Mouse (Mus musculus) left cerebral cortex, adult 18-20 months (tissue): ENCODE measurements around the gene Vipr2. TPM values are rescaled to one million over a fixed set of nuclear protein-coding genes. Genes with fewer than 3 reads are reported as not detected.
A peak's percentile ranks its signal among the peaks of the same experiment; 100 is the strongest.

Experiments
- DNase-seq, 2 experiments: peaks; one replicate each; pipeline ENCODE4 v3.0.0; 2021 to 2022; ENCODE audit warnings: low spot score in 2 of 2, mixed read lengths in 1 of 2
- long read RNA-seq, 2 experiments: library from polyadenylated mRNA; stranded (forward); transcript quantifications; one replicate each; pipeline ENCODE4 v2.0.0; 2021
- total RNA-seq, 2 experiments: library from RNA; stranded (reverse); gene quantifications; 2 replicates each; pipeline ENCODE4 v1.2.3; 2021

The Vipr2 gene
- 1 to 10 TPM; 1.0 to 1.3 TPM for total RNA-seq
- long read RNA-seq, experiment 1, partial matches to known transcripts: 0 of 4 reads
- long read RNA-seq, experiment 1, other reads (novel, unspliced or antisense): 2 of 4 reads
- long read RNA-seq, experiment 2, partial matches to known transcripts: 1 of 2 reads
- long read RNA-seq, experiment 2, other reads (novel, unspliced or antisense): 0 of 2 reads

DNA sequence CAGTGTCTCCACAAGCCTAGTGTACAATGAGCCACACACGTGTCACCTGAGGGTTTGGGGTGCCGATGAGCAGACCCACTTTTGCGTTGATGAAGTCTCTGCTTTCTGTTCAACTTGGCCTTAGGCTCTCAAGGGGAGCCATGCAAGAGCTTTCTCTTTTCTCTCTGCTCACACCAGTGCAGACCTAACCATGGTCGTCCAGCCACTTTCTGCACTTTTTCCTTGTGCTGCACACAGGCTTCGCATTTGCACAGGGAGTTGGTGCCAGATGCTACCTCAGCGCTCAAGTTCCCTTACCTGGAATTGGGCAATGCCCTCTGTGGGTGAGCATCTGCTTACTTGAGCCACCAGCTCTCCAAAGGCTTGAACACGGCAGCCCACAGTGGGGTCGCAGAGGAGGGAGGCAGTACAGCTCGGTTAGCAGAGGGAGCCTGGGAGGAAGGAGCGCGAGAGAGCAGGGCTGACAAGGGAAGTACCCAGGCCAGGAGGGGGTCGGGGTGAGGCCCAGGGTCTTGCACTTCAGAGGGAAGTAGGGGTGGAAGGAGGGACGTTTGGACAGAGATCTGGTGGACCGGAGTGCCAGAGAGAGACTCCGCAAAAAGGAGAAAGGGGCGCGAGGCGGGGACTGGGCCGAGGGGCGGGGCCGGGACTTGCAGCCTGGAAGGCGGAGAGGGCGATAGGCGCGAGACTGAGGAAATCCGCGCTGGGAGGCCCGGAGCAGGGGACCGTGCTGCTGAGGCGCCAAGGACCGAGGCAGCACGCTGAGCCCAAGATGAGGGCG, at the start of gene Vipr2:
Gene Vipr2, plus strand, starts transcription at position 653 of the 781 bp plus-strand sequence.
- DNase-seq: peak in 1 of 2 experiments; percentile 4

- DNase-seq: no peak
Observed at GRCm38 (mm10) chr12:116028095-116028494, 49.4 kb upstream of the Vipr2 start.

- DNase-seq: no peak
Observed at GRCm38 (mm10) chr12:116035346-116035745, 42.2 kb upstream of the Vipr2 start.

DNA sequence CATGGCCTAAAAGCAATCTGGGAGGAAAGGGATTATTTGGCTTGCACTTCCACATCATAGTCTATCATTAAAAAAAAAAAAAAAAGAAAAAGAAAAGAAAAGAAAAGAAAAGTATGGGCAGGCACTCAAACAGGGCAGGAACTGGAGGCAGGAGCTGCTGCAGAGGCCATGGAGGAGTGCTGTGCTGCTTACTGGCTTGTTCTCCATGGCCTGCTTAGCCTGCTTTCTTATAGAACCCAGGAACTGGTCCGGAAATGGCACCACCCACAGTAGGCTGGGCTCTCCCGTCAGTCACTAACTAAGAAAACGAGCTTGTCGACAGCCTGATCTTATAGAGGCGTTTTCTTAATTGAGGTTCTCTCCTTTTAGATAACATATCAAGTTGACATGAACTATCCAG, 32.7 kb upstream of the Vipr2 start:
- no peak for DNase-seq

DNA sequence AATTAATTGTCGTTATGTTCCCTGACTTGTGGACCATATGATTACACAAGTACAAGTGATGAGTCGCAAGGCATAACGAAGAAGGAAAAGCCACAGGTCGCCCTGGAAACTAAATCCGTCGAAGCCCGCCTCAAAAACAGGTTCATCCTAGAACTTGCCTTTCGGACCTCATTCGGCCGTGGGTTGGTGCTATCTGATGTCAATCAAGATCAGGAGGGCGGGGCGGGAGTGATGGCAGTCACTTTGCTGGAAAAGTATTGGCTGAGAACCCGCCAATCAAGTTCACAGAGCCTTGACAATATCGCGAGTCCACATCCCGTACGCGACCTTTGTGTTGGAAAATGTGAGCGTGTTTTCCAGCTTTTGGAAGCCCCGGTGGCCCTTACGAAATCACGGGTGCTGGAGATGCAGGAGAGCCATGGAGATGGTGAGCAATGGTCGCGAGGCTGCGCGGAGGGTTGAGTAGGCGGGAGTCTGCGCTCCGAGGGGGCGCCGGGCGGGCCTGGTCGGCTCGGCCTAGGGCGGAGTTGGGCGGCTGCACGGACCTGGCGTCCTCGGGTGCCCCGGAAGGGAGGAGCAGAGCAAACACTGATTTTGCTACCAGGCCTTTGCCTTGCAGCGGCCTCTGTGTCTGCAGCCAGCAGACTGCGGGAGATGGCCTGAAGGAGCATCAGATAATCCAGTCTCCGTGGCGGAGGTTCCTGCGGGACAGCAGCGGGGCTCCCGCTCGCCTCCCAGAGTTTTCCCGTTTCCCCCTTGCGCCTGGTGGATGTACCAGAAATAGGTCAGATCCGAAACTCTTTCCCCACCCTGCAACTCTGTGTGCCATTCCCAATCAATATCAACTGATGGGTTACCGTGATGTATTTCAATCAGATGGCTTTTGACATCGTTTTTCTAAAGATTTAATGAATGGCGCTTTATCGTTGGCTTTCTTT, 29.8 kb upstream of the Vipr2 start, which contains the start of gene Zfp386:
Gene Zfp386, plus strand, starts transcription at position 285 of the 938 bp plus-strand sequence.
- DNase-seq: peak; percentile 99

DNA sequence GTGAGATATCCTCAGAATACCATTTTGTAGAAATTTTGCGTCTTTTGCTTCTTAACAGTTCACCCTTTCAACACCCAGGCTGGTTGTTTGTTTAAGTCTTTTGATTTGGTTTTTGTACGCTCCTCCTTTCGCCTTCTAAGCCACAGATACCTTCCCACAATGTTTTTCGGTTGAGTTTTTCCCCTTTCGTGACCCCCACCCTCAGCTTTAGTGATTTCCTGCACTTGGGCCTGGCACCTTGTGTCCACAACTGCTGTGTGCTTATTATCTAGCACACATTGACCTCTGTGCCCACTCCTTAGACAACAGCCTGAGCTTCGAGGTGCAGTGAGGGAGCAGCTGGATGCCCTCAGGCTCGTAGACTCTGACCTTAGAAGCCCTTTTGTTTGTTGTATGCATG, 28.8 kb upstream of the Vipr2 start:
- no peak for DNase-seq

GRCm38 (mm10) chr12:116049236-116049635, 28.3 kb upstream of the Vipr2 start:
- no peak for DNase-seq

GRCm38 (mm10) chr12:116049701-116050100, 27.8 kb upstream of the Vipr2 start:
- DNase-seq: no peak

- no peak for DNase-seq
Observed at GRCm38 (mm10) chr12:116054342-116054741, 23.2 kb upstream of the Vipr2 start.

GRCm38 (mm10) chr12:116056112-116056511, 21.4 kb upstream of the Vipr2 start:
- no peak for DNase-seq

DNA sequence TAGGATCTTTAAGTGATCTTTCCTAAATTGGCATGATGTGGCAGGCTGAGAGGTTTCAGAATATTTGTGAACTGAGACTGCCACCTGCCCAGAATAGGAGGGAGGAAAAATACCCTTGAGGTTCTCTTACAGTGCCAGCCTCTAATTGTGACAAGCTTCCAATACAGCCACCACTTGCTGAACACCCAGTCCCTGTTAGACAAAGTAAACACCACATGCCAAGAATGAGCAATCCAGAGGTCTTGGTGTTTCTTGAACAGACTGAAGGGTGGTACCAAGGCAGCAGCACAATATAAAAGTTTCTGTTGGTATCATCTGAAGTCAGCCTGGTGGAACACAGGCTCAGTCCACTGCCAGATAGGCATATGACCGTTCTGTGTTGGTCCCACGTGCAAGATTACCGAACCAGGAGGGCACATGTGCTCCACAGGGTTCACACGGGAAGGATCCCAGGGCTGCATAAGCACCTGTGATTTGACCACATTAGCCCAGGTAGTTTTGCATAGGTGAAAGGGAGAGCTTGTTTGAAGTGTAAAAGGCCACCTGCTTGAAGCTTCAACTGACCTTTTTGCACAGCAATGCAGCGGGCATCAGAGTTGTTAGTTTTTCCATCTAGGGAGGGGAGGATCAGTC, 15.8 kb upstream of the Vipr2 start:
- DNase-seq: no peak

DNA sequence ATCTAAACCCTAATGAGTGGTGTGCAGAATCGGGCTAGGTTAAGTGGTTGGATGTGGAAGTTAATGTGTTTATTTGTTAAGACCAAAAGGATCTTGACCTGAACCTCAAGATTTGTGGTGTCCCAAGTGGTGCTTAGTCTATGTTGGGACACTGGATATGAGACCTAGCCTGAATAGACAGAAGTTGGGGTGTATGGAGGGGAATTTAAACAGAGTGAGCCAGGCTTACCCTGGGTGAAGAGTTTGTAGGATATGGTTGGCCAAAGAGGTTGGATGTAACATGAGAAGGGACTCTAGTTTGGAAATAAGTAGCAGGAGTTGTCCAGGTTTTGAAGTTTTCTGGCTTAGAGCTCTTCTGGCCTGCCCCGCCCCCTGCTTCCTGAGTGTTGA, 15.3 kb upstream of the Vipr2 start:
- no peak for DNase-seq

DNA sequence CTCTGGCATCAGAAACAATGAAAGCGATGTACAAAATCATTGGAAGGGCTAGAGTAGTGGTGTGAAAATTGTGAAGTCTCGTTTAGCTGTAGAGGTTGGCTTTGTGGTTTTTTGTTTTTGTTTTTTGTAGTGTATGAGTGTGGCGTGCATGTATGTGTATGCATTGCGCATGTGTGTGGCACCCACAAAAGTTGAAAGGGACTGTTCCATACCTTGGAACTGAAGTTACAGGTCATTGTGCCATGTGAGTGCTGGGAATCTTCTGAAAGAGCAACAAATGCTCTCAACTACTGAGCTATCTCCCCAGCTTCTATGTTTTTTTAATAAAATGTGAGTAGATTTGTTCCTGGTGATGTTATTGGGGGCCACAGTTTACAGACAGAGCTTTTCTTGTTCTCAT, 14.5 kb upstream of the Vipr2 start:
- no peak for DNase-seq

DNA sequence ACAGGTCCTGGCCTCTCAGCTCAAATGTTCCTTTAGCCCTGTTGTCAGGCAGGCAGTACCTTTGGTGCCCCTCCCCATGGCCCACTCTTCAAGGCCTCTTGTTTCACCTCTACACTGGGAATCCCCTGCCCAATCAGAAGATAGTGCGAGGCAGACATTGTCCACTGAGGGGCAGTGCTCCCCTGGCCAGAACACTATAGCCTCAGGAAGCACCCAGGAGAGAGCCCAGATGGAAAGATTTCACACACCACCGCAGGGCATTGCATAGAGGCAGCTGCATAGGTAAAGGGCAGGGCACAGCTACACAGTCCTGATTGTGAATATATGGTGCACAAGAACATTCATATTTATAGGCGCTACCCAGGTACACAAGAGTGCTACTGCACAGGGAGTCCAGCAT, 6.5 kb upstream of the Vipr2 start:
- DNase-seq: peak; percentile 17 to 37

DNA sequence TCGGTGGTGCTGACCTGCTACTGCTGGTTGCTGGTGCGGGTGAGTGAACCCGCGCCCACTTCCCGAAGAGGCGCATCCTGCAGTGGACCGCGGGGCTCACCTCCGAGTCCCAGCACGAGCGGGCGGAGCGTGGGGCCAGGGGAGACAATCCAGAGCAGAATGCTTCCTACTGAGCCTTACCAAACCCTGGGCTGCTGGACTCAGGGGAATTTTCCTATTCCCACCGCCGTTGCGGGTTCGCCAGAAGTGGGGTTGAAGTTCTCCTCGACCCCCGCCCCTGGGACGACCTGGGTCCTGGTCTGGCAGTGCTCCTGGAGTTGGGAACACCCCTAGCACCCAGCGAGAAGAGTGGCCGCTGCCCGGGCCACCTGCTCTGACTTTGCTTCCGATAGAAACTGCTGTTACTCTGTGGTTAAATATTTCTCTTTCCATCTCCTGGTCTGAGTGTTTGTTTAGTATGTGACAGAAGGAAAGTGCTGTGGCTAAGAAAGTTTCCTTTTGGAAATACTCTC, 385 bp downstream of the Vipr2 start:
- no peak for DNase-seq

- no peak for DNase-seq
Observed at GRCm38 (mm10) chr12:116083125-116083524, 5.6 kb downstream of the Vipr2 start.

GRCm38 (mm10) chr12:116084294-116084693, 6.8 kb downstream of the Vipr2 start:
- DNase-seq: no peak

DNA sequence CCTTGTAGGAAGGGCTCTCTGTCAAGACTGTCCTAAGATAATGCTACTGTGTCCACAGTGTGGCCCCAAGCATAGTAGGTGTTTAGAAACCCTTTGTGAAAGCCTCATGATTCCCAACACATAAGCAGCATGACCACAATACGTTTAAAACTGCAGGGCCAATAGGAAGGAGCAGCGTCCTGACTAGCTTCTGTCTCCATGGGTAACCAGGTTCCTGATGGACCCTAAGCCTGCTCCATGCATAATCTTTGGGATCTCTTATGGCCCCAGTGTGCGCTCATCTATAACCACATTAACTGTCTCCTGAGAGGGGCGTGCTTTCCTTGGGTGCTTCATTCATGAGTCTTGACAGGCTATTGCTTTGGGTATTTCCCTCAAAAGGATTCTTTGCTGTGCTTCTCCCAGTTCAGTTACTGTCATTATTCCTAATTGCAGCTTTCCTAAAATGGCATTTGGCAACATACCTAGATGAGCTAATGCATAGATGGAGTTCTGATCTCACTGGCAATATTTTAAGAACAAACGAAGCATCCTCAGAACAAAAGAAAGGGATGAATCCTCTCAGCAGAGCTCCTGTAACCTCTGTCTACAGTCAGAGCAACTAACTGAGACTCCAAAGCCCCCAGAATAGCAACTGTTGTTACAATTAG, 9.6 kb downstream of the Vipr2 start:
- no peak for DNase-seq

GRCm38 (mm10) chr12:116089836-116090235, 12.3 kb downstream of the Vipr2 start:
- no peak for DNase-seq

DNA sequence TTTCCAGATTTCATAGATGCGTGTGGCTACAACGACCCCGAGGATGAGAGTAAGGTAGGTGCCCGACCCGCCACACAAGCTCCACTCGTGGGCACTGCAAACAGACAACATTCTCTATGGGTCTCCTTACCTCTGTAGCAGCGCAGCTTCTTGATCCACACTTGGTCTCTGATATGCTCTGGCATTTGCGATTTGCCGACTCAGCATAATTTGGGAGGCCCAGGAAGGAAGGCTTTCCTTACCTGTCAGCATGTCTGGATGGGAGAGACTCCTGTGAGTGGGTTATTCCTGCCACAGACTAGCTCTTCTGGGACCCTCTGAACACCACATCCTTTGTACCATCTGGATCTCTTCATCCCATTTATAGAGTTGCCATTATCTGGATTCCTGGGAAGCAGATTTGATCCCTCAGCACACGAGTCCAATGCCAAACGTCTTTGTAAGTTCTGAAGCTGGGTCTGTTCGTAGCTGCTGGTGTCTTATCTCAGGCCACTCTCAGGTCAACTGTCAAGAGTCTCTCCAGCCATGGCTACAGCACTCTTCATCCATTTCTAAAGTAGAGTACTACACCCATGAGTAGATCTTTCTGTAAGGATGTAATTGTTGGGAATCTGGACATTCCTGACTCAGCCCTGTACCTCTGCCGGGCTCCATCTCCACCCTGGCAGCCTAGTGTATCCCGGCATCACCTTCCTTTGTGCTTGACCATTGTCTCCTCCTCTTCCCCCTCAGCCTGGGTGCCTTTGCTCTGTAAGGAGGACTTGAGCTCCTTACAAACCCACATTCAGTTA, 17.4 kb downstream of the Vipr2 start:
- no peak for DNase-seq
